Mouse (Mus musculus) adrenal gland, adult 2 months (tissue): ENCODE data around the gene Gm45062. TPM values are rescaled to one million over a fixed set of nuclear protein-coding genes. Genes with fewer than 3 reads are reported as not detected.
"Not testable (repeated sequence)": the region's sequence is repeated elsewhere in the genome, so short reads cannot be mapped to it uniquely, and the experiment has no call there.

ENCODE experiments used
- DNase-seq: peaks from one replicate; pipeline ENCODE4 v3.0.0; 2021
- polyA plus RNA-seq: library from polyadenylated mRNA; depleted of rRNA; stranded (reverse); fragments of >200 nt; gene quantifications from 2 replicates; pipeline ENCODE4 v1.2.3, GENCODE M21; 2012
- total RNA-seq, 2 experiments: library from RNA; stranded (reverse); gene quantifications; 2 replicates each; pipeline ENCODE4 v1.2.3; 2021

The Gm45062 gene
- total and polyA plus RNA-seq, 3 experiments = 0.06 to 2.7 (median 0.75) TPM

DNA sequence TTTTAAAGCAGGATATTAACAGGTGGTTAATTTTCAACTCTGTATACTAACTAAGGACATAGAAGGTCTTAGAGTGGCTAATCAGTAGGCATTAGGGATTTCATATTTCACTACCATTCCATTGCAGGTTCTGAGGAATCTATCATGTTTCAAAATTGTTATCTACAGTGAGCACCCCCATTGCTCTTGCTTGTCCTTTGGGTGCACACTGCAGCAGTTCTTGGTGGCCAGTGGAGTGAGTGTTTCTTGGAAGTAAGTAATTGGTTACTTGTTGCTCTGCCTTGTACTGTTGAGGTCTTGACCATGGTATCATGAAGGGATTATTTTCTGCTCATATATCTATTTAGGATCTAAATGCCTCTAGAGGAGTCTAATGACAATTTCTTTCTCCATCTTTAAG, 57.0 kb downstream of the Gm45062 start:
- no peak for DNase-seq

DNA sequence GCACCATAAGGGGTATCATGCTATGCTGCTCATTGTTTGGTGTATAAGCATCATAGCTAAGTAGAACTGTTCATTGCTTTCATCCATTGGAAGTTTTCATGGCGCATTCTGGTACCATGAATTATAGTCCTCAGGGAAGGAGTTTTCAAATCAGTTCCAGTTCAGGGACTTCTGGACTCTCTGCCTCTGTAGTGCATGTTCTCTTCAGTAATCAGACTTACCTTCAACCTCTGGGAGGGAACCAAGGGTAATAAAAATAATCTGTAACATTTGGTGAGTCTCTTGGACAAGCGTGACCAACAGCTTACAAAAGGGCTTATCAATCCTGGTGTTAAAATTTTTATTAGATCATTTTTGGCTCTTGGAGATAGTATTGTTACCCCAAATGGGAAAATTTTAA, 60.3 kb downstream of the Gm45062 start:
- DNase-seq = no peak

DNA sequence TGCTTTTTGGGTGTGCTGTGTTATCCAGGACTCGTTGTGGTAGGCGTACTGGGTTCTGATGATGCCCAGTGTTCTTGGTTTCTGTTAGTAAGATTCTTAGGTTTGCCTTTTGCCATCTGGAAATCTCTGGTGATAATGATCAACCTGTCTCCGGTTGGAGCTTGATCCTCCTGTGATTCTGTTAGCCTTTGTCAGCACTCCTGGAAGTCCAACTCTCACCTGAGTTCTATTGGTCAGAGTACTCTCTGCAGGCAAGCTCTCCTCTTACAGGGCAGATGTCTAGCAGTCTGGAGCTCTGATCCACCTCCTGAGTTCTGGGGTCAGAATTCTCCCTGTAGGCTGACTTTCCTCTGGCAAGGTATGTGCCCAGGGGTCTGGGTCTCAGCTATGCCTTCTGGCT, 72.2 kb downstream of the Gm45062 start:
- DNase-seq = not testable (repeated sequence)

DNA sequence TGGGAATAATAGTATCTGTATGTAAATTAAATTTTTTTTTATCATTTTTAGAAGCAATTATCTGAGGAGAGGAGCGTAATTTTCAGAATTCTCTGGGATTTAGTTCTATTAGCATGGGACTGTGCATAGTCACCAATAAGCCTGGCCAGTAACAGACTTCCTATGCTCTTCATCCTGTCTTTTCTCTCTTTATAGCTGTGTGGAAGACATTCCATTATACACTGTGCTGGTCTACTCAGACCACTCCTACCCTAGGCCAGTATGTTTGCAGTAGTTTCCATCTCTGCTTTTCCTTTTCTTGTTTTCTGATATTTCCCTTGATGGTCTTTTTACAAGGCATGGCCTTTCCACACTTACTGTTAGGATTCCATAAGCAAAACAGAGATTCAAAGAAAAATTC, 74.1 kb downstream of the Gm45062 start:
- DNase-seq = no peak

DNA sequence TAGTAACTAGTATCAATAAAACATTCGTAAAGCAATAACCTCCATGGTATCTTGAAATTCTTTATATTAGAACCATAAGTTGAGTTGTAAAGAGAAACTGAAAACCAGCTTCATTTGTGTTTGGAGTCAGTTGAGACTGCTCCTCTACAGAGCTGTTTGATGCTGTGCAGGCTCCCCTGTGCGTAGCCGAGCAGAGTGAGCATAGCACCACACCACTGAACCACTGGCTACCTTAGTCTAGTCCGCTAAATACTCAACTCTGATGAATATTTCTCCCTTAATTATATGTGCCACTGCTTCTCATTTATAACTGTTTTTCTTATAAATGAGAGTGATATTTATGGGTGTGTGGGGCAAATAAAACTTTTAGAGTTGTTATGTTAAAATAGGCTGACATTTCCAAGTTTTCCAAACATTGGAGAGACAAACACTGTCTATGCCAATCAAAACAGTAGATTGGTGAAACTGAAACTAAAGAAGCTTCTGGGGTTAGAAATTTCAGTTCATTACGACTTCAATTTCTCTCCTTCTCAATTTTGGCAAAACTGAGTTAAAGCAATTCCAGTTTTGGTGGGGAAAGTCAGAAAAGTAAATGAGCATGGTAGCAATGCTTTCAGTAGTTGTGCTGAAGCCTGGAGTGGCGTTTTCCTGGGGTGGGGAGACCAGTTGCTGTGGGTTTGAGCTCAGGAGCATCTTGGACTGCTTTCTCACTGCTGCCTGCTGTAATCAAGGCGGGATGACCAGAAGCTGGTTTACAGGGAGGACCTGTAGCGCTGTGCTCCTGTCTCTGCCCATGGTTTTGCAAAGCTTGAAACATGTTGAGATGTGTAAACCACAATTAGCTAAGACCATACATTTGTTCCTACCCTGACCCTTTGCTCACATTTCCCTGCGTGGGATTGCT, 77.5 kb downstream of the Gm45062 start:
- no peak for DNase-seq

DNA sequence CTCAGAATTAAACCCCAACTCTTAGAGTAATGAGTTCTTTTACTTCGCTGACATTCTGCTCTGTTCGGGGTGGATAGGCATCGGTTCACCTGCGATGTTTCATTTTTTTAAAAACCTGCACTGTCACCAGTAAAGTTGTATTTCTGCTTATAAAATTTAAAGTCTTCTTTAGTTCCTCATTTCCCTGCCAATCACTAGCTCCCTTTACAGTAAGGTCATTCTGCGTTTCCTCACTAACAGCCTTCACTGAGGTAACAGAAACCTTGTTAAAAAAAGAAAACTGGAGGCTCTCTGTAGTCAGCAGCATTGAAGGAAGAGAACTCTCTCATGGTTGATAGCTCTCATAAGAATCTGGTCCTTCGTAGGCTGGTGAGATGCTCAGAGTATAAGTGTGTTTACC, 80.2 kb downstream of the Gm45062 start:
- no peak for DNase-seq

DNA sequence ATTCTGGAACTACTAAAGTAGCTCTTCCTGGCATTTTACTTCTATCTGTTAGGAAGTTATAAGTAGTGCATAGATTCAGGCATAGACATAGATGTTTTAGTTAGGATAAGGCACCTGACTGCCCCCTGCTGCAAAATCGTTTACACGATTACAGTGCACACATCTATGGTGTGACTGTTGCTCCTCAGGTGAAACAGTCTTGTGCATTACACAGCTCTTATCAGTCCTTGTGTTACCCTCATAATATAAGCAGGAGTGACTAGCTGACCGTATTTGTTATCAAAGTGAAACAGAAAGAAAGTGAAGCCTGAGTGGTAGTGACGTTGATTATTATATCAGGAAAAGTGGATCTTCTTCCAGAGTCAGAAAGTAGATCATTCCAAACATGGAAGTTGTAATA, 84.0 kb downstream of the Gm45062 start:
- no peak for DNase-seq

DNA sequence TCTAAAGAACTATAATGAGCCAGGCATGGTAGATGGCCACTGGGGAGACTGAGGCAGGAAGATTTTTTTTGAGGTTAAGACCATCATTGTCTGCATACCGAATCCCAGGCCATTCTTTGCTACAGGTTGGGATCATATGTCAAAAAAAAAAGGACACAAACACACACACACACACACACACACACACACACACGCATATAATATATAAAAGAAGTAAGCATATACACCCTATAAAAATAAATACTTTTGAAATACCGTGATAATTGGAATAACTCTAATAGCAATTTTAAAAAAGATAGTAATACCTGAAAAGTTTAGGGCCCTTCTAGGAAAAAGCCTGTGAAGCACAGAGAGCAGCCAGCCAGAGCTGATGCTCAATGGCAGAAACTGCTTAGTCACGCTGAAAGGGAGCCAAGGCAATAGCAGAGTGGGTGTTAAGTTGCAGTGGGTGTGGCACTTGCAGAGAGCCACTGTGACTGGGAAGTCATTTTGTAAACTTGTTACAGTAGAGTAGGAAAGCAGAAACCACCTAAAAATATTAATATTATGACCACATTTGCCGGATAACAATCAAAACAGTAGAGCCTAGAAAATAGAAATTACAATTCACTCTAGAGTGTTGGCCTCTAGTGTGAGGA, 86.1 kb downstream of the Gm45062 start:
- peak; percentile 48 for DNase-seq

DNA sequence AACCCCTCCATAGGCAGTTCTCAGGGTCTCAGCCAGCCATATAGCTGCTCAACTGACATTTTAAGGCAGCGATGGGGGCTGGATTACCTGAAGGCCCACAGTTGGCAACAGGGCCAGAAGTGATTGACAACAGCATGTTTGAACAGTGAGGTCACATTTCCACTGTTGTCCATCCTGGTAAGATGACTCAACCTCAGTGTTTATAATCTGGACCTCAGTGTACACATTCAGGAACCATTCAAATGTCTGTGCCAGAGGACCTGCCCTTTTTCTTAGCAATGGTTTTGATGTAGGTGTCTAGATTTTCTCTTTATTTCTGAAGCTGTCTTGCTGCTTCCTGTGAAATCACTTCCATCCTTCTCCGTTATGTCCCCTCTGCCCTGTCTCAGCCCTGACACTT, 87.9 kb downstream of the Gm45062 start:
- DNase-seq = no peak

DNA sequence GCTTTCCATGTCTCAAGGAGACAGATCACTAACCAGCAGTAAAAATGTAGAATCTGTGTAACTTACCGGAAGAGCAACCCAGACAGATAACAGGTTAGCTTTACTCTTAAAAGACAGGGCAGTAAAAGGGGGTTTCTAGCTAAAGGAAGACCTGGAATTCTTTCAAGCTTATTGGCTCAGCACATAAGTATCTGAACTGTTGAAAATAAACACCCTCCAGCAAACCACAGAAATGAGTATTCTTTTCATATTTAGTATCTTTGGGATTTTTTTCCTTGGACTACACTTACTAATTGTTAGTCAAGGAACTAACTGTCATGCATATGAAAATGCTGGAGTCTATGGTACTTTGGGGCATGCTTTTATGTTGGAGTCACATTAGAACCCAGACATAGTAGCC, 89.1 kb downstream of the Gm45062 start:
- no peak for DNase-seq

DNA sequence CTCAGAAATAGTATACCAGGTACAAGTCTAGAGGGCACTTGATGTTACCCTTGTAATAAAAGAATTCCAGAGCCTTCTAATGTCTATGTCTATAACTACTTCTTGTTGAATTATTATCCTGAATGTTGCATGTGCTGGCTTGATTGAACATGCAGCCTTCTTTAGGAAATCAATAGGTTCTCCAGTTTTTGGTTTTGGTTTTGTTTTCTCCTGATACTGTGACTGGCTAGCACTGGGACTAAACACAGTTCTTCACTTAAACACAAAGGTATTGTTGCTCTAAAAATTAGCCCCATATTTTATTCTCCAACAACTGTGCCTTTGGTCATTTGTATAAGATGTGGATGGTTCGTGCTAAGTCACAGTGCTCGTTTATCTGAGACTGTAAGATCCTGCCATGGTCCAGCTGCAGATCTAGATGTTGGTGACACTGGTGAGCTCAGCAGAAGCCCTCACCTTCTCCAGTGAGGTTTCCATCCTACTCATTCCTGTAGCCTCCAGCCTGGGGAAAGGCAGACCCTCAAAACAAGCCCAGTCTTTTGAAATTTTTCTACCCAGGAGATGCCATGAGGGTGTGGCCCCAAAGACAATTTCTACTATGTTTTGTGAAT, 89.9 kb downstream of the Gm45062 start:
- no peak for DNase-seq

DNA sequence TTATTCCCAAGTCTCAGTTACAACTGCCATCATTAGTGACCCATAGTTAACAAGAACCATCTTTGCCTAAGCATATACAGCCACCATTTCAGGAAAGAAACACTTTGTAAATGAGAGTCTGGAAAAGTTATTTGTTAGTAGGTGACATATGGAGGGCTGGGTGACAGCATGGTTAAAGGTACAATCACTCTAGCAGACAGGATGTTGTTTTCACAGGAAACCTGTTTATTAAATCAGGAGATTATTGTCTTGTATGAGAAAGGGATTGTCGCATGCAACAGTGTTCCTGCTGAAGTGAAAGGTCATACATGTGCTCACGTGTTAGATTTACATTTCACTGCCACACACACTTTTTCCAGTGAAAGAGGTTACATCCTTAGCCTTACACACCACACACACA, 92.3 kb downstream of the Gm45062 start:
- DNase-seq = no peak

DNA sequence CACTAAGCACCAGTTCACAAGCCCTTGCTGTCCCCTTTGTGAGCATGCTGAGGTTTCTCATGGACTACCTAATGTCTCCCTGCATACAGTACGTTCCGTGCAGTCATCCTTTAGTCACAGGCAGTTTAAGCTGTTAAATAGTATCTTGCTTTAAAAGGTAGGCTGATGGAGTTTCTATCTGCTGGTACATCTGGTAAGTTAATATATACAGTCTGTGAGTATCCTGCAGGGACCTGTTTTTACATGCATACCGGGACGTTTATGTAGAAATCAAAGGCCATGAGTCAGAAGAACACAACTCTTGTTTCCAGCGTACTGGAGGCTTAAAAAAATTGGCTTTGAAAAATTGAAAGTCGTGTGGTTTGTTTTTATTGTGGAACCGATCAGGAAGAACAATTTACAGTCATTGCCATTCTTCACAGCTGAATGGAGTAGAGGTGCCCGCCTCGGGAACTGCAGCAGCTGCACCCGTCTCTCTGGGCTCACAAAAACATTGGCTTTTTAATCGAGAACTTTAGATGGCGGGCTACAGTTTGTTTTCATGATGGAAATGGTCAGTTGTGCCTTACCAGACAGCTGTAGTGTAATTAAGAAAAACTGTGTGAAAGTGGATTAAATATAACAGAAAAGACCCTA, 93.4 kb downstream of the Gm45062 start:
- DNase-seq = no peak

DNA sequence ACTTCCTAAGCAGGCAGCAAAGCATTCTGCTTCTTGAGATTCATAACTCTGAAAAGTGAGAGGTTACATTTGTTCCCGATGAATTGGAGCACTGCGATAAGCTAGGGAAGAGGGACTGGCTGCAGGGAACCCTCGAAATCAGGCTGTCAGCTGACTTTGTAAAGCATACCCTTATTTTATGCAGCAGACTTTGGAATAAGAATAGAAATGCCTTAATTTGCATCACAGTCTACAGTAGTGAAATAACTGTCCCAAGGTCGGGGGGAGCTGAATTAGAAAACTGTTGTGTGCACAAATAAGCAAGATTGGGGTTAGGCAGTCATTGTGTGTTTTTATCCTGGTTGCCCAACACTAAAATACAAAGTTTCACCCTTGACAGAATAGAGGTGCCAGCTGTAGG, 94.2 kb downstream of the Gm45062 start:
- DNase-seq = no peak

DNA sequence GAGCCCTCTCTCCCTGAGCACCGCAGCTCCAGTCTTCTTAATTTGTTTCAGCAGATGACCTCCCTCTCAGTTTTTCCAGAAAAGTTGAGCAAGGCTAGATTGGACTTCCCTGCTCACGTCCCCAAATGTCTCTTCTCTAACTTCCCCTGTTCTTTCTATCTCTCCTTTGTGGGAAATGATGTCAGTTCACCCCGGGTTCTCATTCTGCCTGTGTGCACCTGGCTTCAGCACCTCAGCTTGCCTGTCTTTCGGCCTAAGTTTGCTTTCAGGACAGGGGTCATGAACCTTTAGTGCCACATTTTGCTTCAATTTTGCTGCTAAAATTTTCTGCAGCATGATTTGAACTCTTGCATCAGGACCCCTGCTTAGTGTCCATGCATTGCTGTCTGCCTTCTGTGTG, 95.6 kb downstream of the Gm45062 start:
- DNase-seq = no peak

DNA sequence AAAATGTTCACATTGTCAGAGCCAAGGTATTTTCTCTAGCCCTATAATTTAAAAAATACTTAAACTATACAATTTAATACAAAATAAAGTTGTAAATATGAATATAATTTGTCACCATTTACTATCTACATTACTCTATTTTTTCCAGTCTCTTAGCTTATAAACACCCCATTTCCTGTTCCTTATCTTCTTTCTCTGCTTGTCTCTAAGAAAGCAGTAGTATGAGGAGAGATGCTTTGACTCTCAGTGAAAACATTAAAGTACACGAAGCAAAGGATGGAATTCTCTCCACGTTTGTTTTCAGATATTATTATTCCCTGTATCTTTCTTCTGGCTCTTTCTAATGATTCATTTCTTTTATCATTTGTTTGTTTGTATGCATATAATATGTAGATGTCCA, 99.0 kb downstream of the Gm45062 start:
- no peak for DNase-seq

DNA sequence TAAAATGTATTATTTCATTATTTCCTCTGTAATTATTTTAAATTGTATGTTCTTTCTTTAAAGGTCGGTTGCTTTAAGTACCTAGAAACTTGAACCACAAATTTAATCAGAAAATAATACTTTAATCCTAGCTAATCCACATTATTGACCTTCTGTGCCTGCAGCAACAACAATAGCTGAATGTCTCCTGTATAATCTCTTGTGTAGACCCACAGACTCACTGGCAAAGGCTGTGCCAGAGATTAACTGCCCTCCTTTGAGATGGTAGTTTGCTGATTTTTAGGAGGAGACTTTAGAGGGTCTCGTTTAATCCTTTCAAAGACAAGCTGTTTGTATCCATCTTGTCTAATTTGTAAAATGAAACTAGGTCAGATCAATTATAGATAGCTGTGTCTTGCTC, 99.5 kb downstream of the Gm45062 start:
- DNase-seq = no peak

DNA sequence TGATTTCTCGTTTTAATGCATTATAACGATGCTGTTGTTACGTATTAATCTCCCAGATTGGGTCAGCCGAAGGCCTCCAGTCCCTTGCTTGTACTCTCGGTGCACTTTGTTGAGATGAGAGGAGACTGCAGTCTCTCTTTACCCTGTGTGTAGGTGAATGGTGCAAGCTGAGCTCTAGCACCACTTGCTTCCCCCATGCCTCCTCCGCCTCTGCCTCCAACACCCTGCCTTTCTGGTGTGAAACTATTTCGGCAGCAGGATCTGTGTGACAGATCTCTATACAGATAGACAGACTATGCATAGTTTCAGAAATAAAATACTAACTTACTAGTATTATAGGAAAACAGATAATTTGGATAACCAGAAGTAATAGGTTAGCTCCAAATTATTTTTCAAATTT, 101.6 kb downstream of the Gm45062 start:
- no peak for DNase-seq

DNA sequence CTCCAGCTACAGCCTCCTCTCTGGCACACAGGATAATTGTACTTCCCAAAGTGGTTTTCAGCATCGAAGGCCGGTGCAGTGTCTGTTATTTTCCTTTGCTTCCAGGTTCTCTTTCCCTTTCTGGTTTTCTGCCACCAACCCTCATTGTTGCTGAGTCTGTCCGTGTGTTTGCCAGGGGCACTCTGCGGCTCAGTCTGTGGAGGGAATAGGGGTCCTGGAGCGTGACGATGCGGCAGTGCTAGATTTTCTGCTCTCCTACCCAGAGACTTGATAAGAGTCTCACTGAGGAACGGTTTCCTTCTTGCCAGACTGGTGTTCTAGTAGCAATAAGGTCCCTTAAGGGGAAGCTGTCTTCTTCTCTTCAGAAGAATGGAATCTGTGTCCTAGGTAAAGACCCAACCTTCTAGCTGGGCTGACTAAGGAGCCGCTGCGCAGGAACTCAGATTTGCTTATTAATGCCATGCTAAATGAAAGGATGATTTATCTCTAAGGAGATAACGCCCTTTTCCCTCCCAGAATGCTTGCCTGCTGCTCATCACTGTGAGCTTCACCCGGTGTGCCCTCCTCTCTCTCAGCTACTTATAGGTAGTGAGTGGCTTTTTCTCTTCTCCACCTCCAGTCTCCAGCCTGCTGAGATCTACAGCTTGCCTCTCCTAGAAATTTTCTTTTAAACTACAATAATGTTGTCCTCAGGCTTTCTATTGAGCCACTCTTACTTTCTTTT, 104.9 kb downstream of the Gm45062 start:
- DNase-seq = no peak

DNA sequence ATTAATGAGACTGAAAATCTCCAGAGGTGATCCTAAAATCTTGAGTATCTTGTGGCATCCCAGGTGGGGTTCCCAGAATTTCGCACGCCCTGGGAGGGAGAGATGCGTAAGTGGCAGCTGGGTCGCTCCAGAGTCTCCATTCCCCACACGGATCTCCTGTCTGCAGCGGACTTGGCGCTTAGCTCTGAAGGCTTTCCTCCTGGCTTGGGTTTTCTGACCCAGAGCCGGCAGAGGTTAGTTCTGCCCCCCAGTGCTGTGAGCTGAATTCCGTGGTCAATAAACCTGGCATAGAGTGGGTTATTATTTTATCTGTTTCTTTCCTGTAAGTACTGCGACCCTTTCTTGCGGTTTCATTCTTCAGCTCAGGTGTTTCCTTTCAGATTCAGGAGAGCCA, 105.5 kb downstream of the Gm45062 start:
- DNase-seq = no peak

DNA sequence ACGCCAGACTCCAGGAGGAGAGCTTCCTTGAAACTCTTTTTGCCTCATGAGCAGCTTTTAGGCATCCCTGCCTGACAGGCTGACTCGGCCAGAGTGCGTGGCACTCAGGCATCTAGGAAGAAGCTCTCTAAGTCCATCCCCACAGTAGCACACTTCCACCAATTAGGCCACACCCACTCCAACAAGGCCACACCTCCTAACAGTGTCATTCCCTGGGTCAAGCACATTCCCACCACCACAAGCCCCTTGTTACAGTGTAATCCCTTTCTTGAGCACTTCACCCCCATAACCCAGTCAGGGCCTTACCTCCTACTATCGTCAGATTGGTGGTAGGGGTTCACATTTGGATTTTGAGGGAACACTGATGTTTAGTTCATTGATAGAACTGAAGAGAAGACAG, 108.4 kb downstream of the Gm45062 start:
- no peak for DNase-seq

DNA sequence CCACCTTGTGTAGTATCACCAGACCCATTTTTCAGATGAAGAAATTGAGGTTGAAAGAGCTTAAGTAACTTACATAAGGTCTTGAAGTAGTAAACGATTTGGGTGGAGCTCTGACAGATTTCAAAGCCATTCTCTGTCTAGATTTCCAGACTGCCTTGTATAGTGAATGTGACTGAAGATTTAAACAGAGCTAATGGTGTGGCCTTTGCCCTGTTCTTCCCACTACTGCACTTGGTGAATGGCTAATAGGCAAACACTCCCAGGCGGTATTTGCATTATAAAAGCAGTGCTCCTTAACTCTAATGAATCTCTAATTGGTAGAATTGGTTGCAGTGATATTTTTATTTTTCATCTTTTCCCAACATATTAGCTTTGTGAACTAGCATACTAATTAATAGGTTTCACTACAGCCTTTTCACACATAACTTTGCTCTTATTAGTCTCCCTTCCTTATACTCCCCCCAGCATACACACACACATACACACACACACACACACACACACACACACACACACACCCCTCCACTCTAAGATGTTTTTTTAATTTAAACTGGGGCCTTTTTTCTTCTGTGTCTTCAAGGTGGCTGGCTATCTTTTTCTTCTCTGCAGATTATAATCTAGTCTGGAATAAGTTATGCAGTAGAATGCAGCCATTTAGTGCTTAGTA, 109.1 kb downstream of the Gm45062 start:
- no peak for DNase-seq
